ENCODE assay signal across 8 mouse cellular contexts in the genomic region with DNA sequence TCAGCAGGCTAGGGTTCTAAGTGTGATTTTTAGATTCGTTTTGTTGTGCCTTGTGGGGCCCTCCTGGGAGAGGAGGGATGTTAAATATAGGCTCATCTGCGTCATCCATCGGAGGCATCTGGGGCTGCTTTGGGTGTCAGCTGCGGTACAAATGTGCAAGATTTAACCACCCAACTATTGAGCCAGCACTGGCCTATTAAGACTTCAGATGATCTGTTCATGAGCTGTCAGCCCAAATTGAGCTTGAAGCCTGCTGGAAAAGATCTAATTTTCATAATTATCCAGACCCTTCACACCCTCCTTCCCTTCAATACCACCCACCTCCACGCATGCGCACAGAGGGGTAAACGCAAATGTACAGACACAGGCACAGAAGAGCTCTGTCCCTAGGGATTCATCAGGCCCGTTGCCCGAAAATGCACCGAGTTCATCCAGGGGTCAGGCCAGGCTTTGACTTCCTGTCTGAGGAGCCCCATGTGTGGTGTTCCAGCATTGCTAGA.
A peak's percentile ranks its signal among the peaks of the same experiment; 100 is the strongest.
DNase-seq lines count a peak whose midpoint lies in the region; ATAC-seq and TF ChIP-seq lines count a peak whose summit lies in the region.

No protein-coding gene starts in this region.

- H3K27ac ChIP-seq in lung, postnatal 0 days (ENCODE audit: low read length), result no peak overlapping the region
- no peak overlapping the region for H3K27ac ChIP-seq in forebrain, postnatal 0 days (ENCODE audit: low read depth, low read length)
- no peak overlapping the region for H3K27ac ChIP-seq in midbrain, embryonic 11.5 days (ENCODE audit: low read depth, low read length)
- peak overlapping the region; percentile 21; the same call in 1 of the 2 replicates for H3K27ac ChIP-seq in stomach, embryonic 15.5 days

- TF ChIP-seq EP300 in lung, postnatal 0 days (IDR thresholded peaks at IDR 0.05), result no peak

- DNase-seq in lung, postnatal 0 days (ENCODE audit: low spot score), result peak; percentile 21
- DNase-seq in lung, adult 18-20 months, result no peak
- peak; percentile 51 for DNase-seq in forebrain, postnatal 0 days
- DNase-seq in heart, postnatal 36 days, result peak; percentile 62 to 69
- peak; percentile 15 to 29 for DNase-seq in layer of hippocampus, adult 8-10 months (ENCODE audit: low spot score in 2 of 2)
- DNase-seq in midbrain, embryonic 11.5 days (ENCODE audit: low spot score, missing footprints), result peak; percentile 78
- no peak for DNase-seq in adipocyte (ENCODE audit: low spot score)

- WGBS in lung, postnatal 0 days, result 50% methylated on average over 10 of the region's 10 CpGs
- WGBS in forebrain, postnatal 0 days, result 28% methylated on average over 10 of the region's 10 CpGs
- WGBS in midbrain, embryonic 11.5 days, result 76% methylated on average over 10 of the region's 10 CpGs
- WGBS in stomach, embryonic 15.5 days, result 49% methylated on average over 10 of the region's 10 CpGs

- ATAC-seq in lung, postnatal 0 days, result 0 out of 2 replicates have a peak, but pooled peaks have one; percentile 32
- peak; percentile 43; the same call in 1 of the 2 replicates for ATAC-seq in forebrain, postnatal 0 days
- no peak for ATAC-seq in midbrain, embryonic 11.5 days (ENCODE audit: low FRiP score)
- ATAC-seq in stomach, embryonic 15.5 days (ENCODE audit: insufficient read depth, low FRiP score, low read depth), result peak; percentile 18; the same call in 1 of the 2 replicates

- H3K27me3 ChIP-seq in lung, postnatal 0 days (replicated peaks; ENCODE audit: insufficient read depth, low read length), result no peaks in the 10 kb centered on the region
- H3K27me3 ChIP-seq in forebrain, postnatal 0 days (ENCODE audit: insufficient read depth, low read length), result no peaks in the 10 kb centered on the region
- no peaks in the 10 kb centered on the region for H3K27me3 ChIP-seq in midbrain, embryonic 11.5 days (ENCODE audit: control insufficient read depth, insufficient read depth, low read length)
- H3K27me3 ChIP-seq in stomach, embryonic 15.5 days (replicated peaks), result no peaks in the 10 kb centered on the region

- H3K4me1 ChIP-seq in lung, postnatal 0 days (ENCODE audit: insufficient read depth, low read depth, low read length), result no peaks in the 10 kb centered on the region
- no peaks in the 10 kb centered on the region for H3K4me1 ChIP-seq in forebrain, postnatal 0 days (ENCODE audit: insufficient read depth)
- H3K4me1 ChIP-seq in midbrain, embryonic 11.5 days (ENCODE audit: control insufficient read depth, insufficient read depth, low read length), result no peaks in the 10 kb centered on the region
- 0 out of 2 replicates have a peak, but pooled peaks cover 10% of the 10 kb centered on the region for H3K4me1 ChIP-seq in stomach, embryonic 15.5 days

- intact Hi-C loops in heart, postnatal 36 days (cut with DNase I), result no loop called here

- no peak overlapping the region for H3K4me2 ChIP-seq in lung, postnatal 0 days (replicated peaks; ENCODE audit: low read depth, low read length)
- no peak overlapping the region for H3K4me2 ChIP-seq in forebrain, postnatal 0 days (ENCODE audit: low read depth)
- no peak overlapping the region for H3K4me2 ChIP-seq in midbrain, embryonic 11.5 days
- H3K4me2 ChIP-seq in stomach, embryonic 15.5 days, result no peak overlapping the region

- no peak overlapping the region for H3K9ac ChIP-seq in lung, postnatal 0 days (replicated peaks; ENCODE audit: low read depth)
- H3K9ac ChIP-seq in forebrain, postnatal 0 days, result no peak overlapping the region
- no peak overlapping the region for H3K9ac ChIP-seq in midbrain, embryonic 11.5 days (ENCODE audit: low read length)
- no peak overlapping the region for H3K9ac ChIP-seq in stomach, embryonic 15.5 days

- H3K36me3 ChIP-seq in lung, postnatal 0 days (ENCODE audit: insufficient read depth, low read length), result no peaks in the 10 kb centered on the region
- H3K36me3 ChIP-seq in forebrain, postnatal 0 days (ENCODE audit: insufficient read depth), result no peaks in the 10 kb centered on the region
- no peaks in the 10 kb centered on the region for H3K36me3 ChIP-seq in midbrain, embryonic 11.5 days (ENCODE audit: control insufficient read depth, insufficient read depth, low read length)
- no peaks in the 10 kb centered on the region for H3K36me3 ChIP-seq in stomach, embryonic 15.5 days

- TF ChIP-seq CTCF in lung, postnatal 0 days (IDR thresholded peaks at IDR 0.05), result no peak
- no peak for TF ChIP-seq CTCF in forebrain, postnatal 0 days (IDR thresholded peaks at IDR 0.05; ENCODE audit: low read depth)

- no peaks in the 10 kb centered on the region for H3K9me3 ChIP-seq in lung, postnatal 0 days (ENCODE audit: low read length)
- H3K9me3 ChIP-seq in forebrain, postnatal 0 days (ENCODE audit: low read length), result no peaks in the 10 kb centered on the region
- no peaks in the 10 kb centered on the region for H3K9me3 ChIP-seq in midbrain, embryonic 11.5 days (ENCODE audit: control insufficient read depth, low read length)
- no peaks in the 10 kb centered on the region for H3K9me3 ChIP-seq in stomach, embryonic 15.5 days

- no peak overlapping the region for H3K4me3 ChIP-seq in lung, postnatal 0 days (ENCODE audit: low read depth, low read length)
- H3K4me3 ChIP-seq in forebrain, postnatal 0 days (ENCODE audit: low read depth, low read length), result no peak overlapping the region
- H3K4me3 ChIP-seq in midbrain, embryonic 11.5 days (ENCODE audit: low read depth, low read length), result no peak overlapping the region
- H3K4me3 ChIP-seq in stomach, embryonic 15.5 days (replicated peaks), result no peak overlapping the region

Comparison
In these comparisons a context has a peak if more than half of its experiments do, and no peak if none do; other contexts are left out.
1. DNase-seq: peak in lung, postnatal 0 days (single experiment), forebrain, postnatal 0 days (single experiment), heart, postnatal 36 days (2 of 2), layer of hippocampus, adult 8-10 months (2 of 2) and midbrain, embryonic 11.5 days (single experiment); none in lung, adult 18-20 months (0 of 2) and adipocyte (single experiment).